Mouse (Mus musculus): Measurements from ENCODE around the gene Igsf23. TPM values are rescaled to one million over a fixed set of nuclear protein-coding genes. Genes with fewer than 3 reads are reported as not detected.
A peak's percentile ranks its signal among the peaks of the same experiment; 100 is the strongest.

The Igsf23 gene
- polyA plus RNA-seq, 1 experiment from 2014 or later = not detected

- Histone ChIP-seq H3K27me3 (ENCODE audit: control insufficient read depth, insufficient read depth, low read length) (no peaks in the 10 kb centered on the region), H3K36me3 (replicated peaks; ENCODE audit: control insufficient read depth, insufficient read depth, low read depth, low read length) (no peaks in the 10 kb centered on the region), H3K4me3 (ENCODE audit: low read depth, low read length) (no peak overlapping the region), H3K9ac (replicated peaks; ENCODE audit: low read length) (no peak overlapping the region), H3K27ac (replicated peaks; ENCODE audit: low read depth, low read length) (no peak overlapping the region), H3K4me1 (ENCODE audit: control insufficient read depth, insufficient read depth, low read length) (no peaks in the 10 kb centered on the region), H3K9me3 (replicated peaks; ENCODE audit: control insufficient read depth, low read length) (no peaks in the 10 kb centered on the region), H3K4me2 (ENCODE audit: low read depth, low read length) (no peak overlapping the region)
- peak; percentile 57 for DNase-seq (ENCODE audit: low spot score)
- ATAC-seq (replicated peaks; ENCODE audit: insufficient number of reproducible peaks, low FRiP score, low TSS enrichment, low read depth) = no peak
- WGBS = 50% methylated on average over 8 of the region's 8 CpGs
Measured at GRCm38 (mm10) chr7:19889881-19890280, 60.7 kb downstream of the Igsf23 start.

DNA sequence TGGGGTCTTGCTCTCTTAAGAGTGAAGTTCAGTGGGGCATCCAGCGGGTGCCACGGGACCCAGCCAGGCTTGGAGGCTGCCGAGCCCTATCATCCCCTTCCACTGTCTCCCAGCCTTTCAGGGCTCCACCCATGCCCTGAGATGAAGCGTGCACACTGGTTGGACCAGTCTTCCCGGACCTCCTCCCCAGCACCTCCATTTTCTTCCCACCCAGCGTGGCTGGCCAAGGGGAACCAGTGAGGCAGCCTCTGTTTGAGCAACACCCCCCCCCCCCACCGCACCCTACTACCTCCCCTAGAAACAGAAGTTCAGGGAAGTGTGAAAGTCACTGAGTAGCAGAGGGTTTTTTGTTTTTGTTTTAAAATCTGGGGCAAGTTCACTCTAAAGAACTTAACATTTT lies 62.7 kb downstream of the Igsf23 start, which contains the start of gene Ceacam19:
Gene Ceacam19 (minus strand): TSS at position 117 of the 400 bp plus-strand sequence.
- Histone ChIP-seq H3K36me3 (replicated peaks; ENCODE audit: control insufficient read depth, insufficient read depth, low read depth, low read length) (no peaks in the 10 kb centered on the region), H3K4me2 (ENCODE audit: low read depth, low read length) (no peak within 1 kb of the TSS), H3K9ac (replicated peaks; ENCODE audit: low read length) (no peak within 1 kb of the TSS), H3K4me1 (ENCODE audit: control insufficient read depth, insufficient read depth, low read length) (no peaks in the 10 kb centered on the region), H3K27ac (replicated peaks; ENCODE audit: low read depth, low read length) (no peak within 1 kb of the TSS), H3K9me3 (replicated peaks; ENCODE audit: control insufficient read depth, low read length) (no peaks in the 10 kb centered on the region), H3K4me3 (ENCODE audit: low read depth, low read length) (no peak within 1 kb of the TSS), H3K27me3 (ENCODE audit: control insufficient read depth, insufficient read depth, low read length) (no peaks in the 10 kb centered on the region)
- ATAC-seq (replicated peaks; ENCODE audit: insufficient number of reproducible peaks, low FRiP score, low TSS enrichment, low read depth) (no peak), DNase-seq (ENCODE audit: low spot score) (no peak)
- WGBS = 69% methylated on average over 7 of the region's 7 CpGs

Other genes with a start within 250 kb of the Igsf23 start
- 123 and 131 TPM in 2 replicates for gene Tomm40, start 235.3 kb downstream of the Igsf23 start, polyA plus RNA-seq (2014; fragmentation: Nextera tagmentation; extraction: Ambion mirVana)
- 69.8 and 73.0 TPM in 2 replicates for gene Nectin2, start 200.3 kb downstream of the Igsf23 start, polyA plus RNA-seq (2014; fragmentation: Nextera tagmentation; extraction: Ambion mirVana)
- gene Bcam, start 179.7 kb downstream of the Igsf23 start, polyA plus RNA-seq (2014; fragmentation: Nextera tagmentation; extraction: Ambion mirVana) = 43.8 and 52.0 TPM in 2 replicates
- gene Cblc, start 153.9 kb downstream of the Igsf23 start, polyA plus RNA-seq (2014; fragmentation: Nextera tagmentation; extraction: Ambion mirVana) = 1.1 and 1.7 TPM in 2 replicates
- gene Bcl3, start 128.0 kb downstream of the Igsf23 start, polyA plus RNA-seq (2014; fragmentation: Nextera tagmentation; extraction: Ambion mirVana) = 1.4 and 2.2 TPM in 2 replicates
- gene Gm19345, start 98.8 kb downstream of the Igsf23 start, polyA plus RNA-seq (2014; fragmentation: Nextera tagmentation; extraction: Ambion mirVana) = not detected in 2 replicates
- not detected in 2 replicates for gene Ceacam16, start 89.5 kb downstream of the Igsf23 start, polyA plus RNA-seq (2014; fragmentation: Nextera tagmentation; extraction: Ambion mirVana)
- gene Ceacam19, start 62.8 kb downstream of the Igsf23 start, polyA plus RNA-seq (2014; fragmentation: Nextera tagmentation; extraction: Ambion mirVana) = not detected in 2 replicates
- 4.2 and 4.8 TPM in 2 replicates for gene Pvr, start 29.6 kb downstream of the Igsf23 start, polyA plus RNA-seq (2014; fragmentation: Nextera tagmentation; extraction: Ambion mirVana)
- gene Ceacam20, start 14.7 kb upstream of the Igsf23 start, polyA plus RNA-seq (2014; fragmentation: Nextera tagmentation; extraction: Ambion mirVana) = not detected in 2 replicates
- not detected in 2 replicates for gene Nlrp9b, start 40.7 kb upstream of the Igsf23 start, polyA plus RNA-seq (2014; fragmentation: Nextera tagmentation; extraction: Ambion mirVana)
- gene Vmn1r91, start 148.9 kb upstream of the Igsf23 start, polyA plus RNA-seq (2014; fragmentation: Nextera tagmentation; extraction: Ambion mirVana) = not detected in 2 replicates
- gene Gm16442, start 171.8 kb upstream of the Igsf23 start, polyA plus RNA-seq (2014; fragmentation: Nextera tagmentation; extraction: Ambion mirVana) = not detected in 2 replicates
- gene Vmn1r93, start 188.3 kb upstream of the Igsf23 start, polyA plus RNA-seq (2014; fragmentation: Nextera tagmentation; extraction: Ambion mirVana) = not detected in 2 replicates
- gene Vmn1r94, start 217.6 kb upstream of the Igsf23 start, polyA plus RNA-seq (2014; fragmentation: Nextera tagmentation; extraction: Ambion mirVana) = not detected in 2 replicates
- gene Vmn1r95, start 243.0 kb upstream of the Igsf23 start, polyA plus RNA-seq (2014; fragmentation: Nextera tagmentation; extraction: Ambion mirVana) = not detected in 2 replicates